Mouse (Mus musculus) myocyte (in vitro differentiated cells): Measurements from ENCODE around the gene Tln2.

ENCODE experiments used
- E2F4 ChIP-seq: IDR thresholded peaks from one replicate; pipeline ENCODE4 v1.6.1; 2011; ENCODE audit warnings: mild to moderate bottlenecking, control low read depth, moderate library complexity; ENCODE audit not compliant: insufficient read depth
- MAX ChIP-seq: IDR thresholded peaks from one replicate; pipeline ENCODE4 v1.6.1; 2011; ENCODE audit warnings: low read depth, mild to moderate bottlenecking, control low read depth
- MYOD1 ChIP-seq, 3 experiments: IDR thresholded peaks; one replicate each; pipeline ENCODE4 v1.6.1; 2011; ENCODE audit warnings: control low read depth in 2 of 3, low read depth in 2 of 3, mild to moderate bottlenecking in 2 of 3, moderate library complexity in 1 of 3; ENCODE audit not compliant: insufficient read length in 2 of 3, control insufficient read depth in 1 of 3
- POLR2A ChIP-seq: IDR thresholded peaks from one replicate; pipeline ENCODE4 v1.6.1; 2011; ENCODE audit warnings: low read depth, mild to moderate bottlenecking, control low read depth, moderate library complexity; ENCODE audit not compliant: insufficient read length
- TCF12 ChIP-seq: IDR thresholded peaks from one replicate; pipeline ENCODE4 v1.6.1; 2011; ENCODE audit warnings: mild to moderate bottlenecking, control low read depth; ENCODE audit not compliant: poor library complexity, insufficient read depth, severe bottlenecking
- USF1 ChIP-seq: IDR thresholded peaks from one replicate; pipeline ENCODE4 v1.6.1; 2011; ENCODE audit warnings: low read depth, mild to moderate bottlenecking, control low read depth, moderate library complexity

DNA sequence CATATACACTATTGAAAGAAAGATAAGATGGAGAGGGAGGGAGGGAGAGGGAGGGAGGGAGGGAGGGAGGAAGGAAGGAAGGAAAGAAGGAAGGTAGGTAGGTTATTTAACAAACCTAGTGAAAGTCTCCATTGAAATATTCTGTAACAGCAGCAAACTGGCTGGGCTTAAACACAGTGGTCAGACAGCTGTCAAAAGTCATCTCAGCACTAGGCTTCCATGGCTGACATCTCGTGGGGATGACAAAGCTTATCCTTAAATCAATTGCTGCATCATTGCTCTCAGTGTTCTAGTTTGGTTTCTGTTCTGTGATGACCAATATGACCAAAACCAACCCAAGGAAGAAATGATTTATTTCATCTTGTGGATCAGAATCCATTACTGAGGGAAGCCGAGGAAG is 376.0 kb downstream of the Tln2 start:
- TF ChIP-seq MAX: no peak
- no peak for TF ChIP-seq POLR2A
- TF ChIP-seq TCF12: no peak
- peak in 2 of 3 experiments; percentile 56 to 60 for TF ChIP-seq MYOD1 (IDR thresholded peaks at IDR 0.05; ENCODE audit: control insufficient read depth in 1 of 3, insufficient read length in 2 of 3, low read depth in 2 of 3)
- TF ChIP-seq USF1: no peak
- TF ChIP-seq E2F4: no peak
